Mouse (Mus musculus) stomach, postnatal 0 days (tissue): ENCODE data around the gene Akt2.

Experiments
- CTCF ChIP-seq: IDR thresholded peaks from 2 replicates; pipeline ENCODE4 v1.5.1; 2016; ENCODE audit warnings: antibody characterized with exemption, low read depth, mild to moderate bottlenecking, moderate library complexity
- EP300 ChIP-seq: optimal IDR thresholded peaks from 2 replicates; pipeline ENCODE3; 2016; ENCODE audit warnings: antibody characterized with exemption

GRCm38 (mm10) chr7:27674522-27675221 lies 83.3 kb downstream of the Akt2 start, which contains the start of gene Map3k10:
- TF ChIP-seq EP300 (no peak), CTCF (no peak)
